Mouse (Mus musculus): ENCODE measurements around the gene Gtf3a. TPM values are rescaled to one million over a fixed set of nuclear protein-coding genes. Genes with fewer than 3 reads are reported as not detected.

Gene Gtf3a
- polyA plus RNA-seq (2014; fragmentation: Nextera tagmentation; extraction: Ambion mirVana) = 123 and 127 TPM in 2 replicates

DNA sequence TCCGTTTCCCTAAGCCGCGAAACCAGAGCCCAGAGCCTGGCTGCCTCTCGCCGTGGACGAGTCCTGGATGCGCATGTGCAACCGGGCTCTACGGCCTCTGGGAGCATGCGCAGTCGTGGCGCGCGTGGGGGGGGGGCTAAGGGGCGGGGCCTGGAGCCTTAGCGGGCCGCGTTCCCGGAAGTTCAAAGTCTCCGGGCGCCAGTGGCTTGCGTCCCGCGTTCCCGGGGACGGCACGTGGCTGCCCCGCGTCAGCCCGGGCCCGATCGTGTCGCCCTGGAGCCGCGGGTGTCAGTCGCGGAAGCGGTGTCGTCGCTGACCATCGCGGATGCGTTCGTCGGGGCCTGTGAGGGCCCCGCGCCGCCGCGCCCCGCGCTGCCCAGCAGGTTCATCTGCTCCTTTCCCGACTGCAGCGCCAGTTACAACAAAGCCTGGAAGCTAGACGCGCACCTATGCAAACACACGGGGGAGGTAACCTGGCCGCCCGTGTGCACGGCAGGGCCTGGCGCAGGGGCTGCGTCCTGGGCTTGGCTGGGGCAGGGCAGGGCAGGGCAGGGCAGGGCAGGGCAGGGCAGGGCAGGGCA lies at the start of gene Gtf3a:
Gene Gtf3a (plus strand): TSS at position 150 of the 581 bp plus-strand sequence.
- no peaks in the 10 kb centered on the region for H3K27me3 ChIP-seq (replicated peaks; ENCODE audit: control insufficient read depth, insufficient read depth, low read length)
- WGBS = under 1% methylated on average over 62 of the region's 62 CpGs
- peak; percentile 96 for DNase-seq (ENCODE audit: low spot score)

GRCm38 (mm10) chr5:146900331-146900730 lies 48.1 kb upstream of the Gtf3a start:
- Histone ChIP-seq H3K4me3 (ENCODE audit: low read depth, low read length) (no peak overlapping the region), H3K27me3 (replicated peaks; ENCODE audit: control insufficient read depth, insufficient read depth, low read length) (no peaks in the 10 kb centered on the region), H3K36me3 (ENCODE audit: control insufficient read depth, insufficient read depth, low read length) (no peaks in the 10 kb centered on the region), H3K4me2 (ENCODE audit: low read length) (no peak overlapping the region), H3K9me3 (ENCODE audit: control insufficient read depth, low read length) (no peaks in the 10 kb centered on the region), H3K9ac (ENCODE audit: low read length) (no peak overlapping the region), H3K27ac (ENCODE audit: low read depth) (no peak overlapping the region), H3K4me1 (replicated peaks; ENCODE audit: control insufficient read depth, insufficient read depth, low read length) (no peaks in the 10 kb centered on the region)
- DNase-seq (ENCODE audit: low spot score) (no peak), ATAC-seq (replicated peaks; ENCODE audit: low FRiP score, low TSS enrichment, low read depth) (no peak)
- WGBS = 38% methylated on average over 7 of the region's 7 CpGs

More for the DNA sequence above, at the start of gene Gtf3a:
- no peaks in the 10 kb centered on the region for H3K9me3 ChIP-seq (ENCODE audit: control insufficient read depth, low read length)
- H3K36me3 ChIP-seq (ENCODE audit: control insufficient read depth, insufficient read depth, low read length) = peaks cover 29% of the 10 kb centered on the region
- ATAC-seq (replicated peaks; ENCODE audit: low FRiP score, low TSS enrichment, low read depth) = peak; percentile 93
- H3K9ac ChIP-seq (ENCODE audit: low read length) = peak within 1 kb of the TSS; percentile 70
- H3K4me2 ChIP-seq (ENCODE audit: low read length) = peak within 1 kb of the TSS; percentile 86
- H3K27ac ChIP-seq (ENCODE audit: low read depth) = peak within 1 kb of the TSS; percentile 86
- H3K4me3 ChIP-seq (ENCODE audit: low read depth, low read length) = peak within 1 kb of the TSS; percentile 60
- H3K4me1 ChIP-seq (replicated peaks; ENCODE audit: control insufficient read depth, insufficient read depth, low read length) = peaks cover 11% of the 10 kb centered on the region

- no peaks in the 10 kb centered on the region for H3K27me3 ChIP-seq (replicated peaks; ENCODE audit: control insufficient read depth, insufficient read depth, low read length)
- ATAC-seq (replicated peaks; ENCODE audit: low FRiP score, low TSS enrichment, low read depth) = no peak
- no peak for DNase-seq (ENCODE audit: low spot score)
- H3K36me3 ChIP-seq (ENCODE audit: control insufficient read depth, insufficient read depth, low read length) = no peaks in the 10 kb centered on the region
- no peaks in the 10 kb centered on the region for H3K4me1 ChIP-seq (replicated peaks; ENCODE audit: control insufficient read depth, insufficient read depth, low read length)
- no peak overlapping the region for H3K9ac ChIP-seq (ENCODE audit: low read length)
- no peak overlapping the region for H3K4me2 ChIP-seq (ENCODE audit: low read length)
- WGBS = 82% methylated on average over 2 of the region's 2 CpGs
- no peaks in the 10 kb centered on the region for H3K9me3 ChIP-seq (ENCODE audit: control insufficient read depth, low read length)
- H3K4me3 ChIP-seq (ENCODE audit: low read depth, low read length) = no peak overlapping the region
- no peak overlapping the region for H3K27ac ChIP-seq (ENCODE audit: low read depth)
Observed at GRCm38 (mm10) chr5:146901501-146901900, 47.0 kb upstream of the Gtf3a start.

DNA sequence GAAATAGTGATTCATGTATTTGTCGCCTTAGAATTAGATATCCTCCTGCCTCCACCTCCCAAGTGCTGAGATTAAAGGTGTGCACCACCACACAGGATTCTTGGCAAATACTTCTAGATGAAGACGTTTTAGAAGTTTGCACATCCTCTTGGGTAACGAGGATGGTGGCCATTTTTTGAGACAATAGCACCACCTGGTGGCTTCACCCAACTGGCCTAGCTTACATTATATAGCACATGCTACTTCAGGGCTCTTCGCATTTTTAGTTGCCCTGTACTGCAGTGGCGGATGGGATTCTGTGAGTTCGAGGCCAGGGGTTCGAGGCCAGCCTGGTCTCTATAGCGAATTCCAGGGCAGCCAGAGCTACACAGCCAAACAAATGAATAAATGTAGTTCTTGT lies 44.1 kb upstream of the Gtf3a start:
- 31% methylated on average over 8 of the region's 8 CpGs for WGBS

DNA sequence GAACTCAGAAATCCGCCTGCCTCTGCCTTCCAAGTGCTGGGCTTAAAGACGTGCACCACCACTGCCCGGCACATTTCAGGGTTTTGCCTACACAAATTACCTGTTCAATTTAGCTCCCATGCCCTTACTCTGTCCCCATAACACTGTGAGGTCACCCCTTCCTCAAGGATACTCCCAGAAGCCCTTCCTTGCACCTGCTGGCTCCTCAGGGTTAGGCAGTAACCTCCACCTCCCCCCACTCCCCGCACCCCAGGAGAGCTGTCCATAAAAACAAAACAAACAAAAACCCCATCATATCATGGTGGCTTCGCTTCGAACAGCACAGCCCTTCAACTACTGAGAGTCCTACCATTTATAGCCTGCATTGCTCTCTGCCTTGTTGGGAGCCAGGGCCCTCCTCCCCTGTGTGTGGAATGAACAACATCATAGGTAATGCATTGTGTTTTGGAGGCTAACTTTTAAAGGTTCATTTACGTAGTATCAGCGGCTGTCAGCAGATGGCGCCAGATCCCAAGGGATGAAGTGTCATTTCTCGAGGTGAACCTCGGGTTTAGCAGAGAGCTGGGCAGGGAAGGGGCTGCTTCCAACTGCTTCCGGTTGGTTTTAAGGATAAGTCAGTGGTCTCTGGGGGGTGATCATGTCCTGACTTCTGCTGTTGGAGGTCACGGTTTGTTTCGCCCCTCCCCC lies 42.8 kb upstream of the Gtf3a start:
- Histone ChIP-seq H3K36me3 (ENCODE audit: control insufficient read depth, insufficient read depth, low read length) (no peaks in the 10 kb centered on the region), H3K4me1 (replicated peaks; ENCODE audit: control insufficient read depth, insufficient read depth, low read length) (no peaks in the 10 kb centered on the region; the same call in 1 of the 2 replicates), H3K4me2 (ENCODE audit: low read length) (no peak overlapping the region), H3K4me3 (ENCODE audit: low read depth, low read length) (no peak overlapping the region), H3K27me3 (replicated peaks; ENCODE audit: control insufficient read depth, insufficient read depth, low read length) (0 out of 2 replicates have a peak, but pooled peaks cover 3% of the 10 kb centered on the region), H3K9me3 (ENCODE audit: control insufficient read depth, low read length) (no peaks in the 10 kb centered on the region), H3K9ac (ENCODE audit: low read length) (no peak overlapping the region), H3K27ac (ENCODE audit: low read depth) (no peak overlapping the region)
- peak; percentile 68 for ATAC-seq (replicated peaks; ENCODE audit: low FRiP score, low TSS enrichment, low read depth)
- DNase-seq (ENCODE audit: low spot score) = peak; percentile 96
- WGBS = 23% methylated on average over 14 of the region's 14 CpGs

More for the DNA sequence above, 44.1 kb upstream of the Gtf3a start:
- Histone ChIP-seq H3K4me1 (replicated peaks; ENCODE audit: control insufficient read depth, insufficient read depth, low read length) (no peaks in the 10 kb centered on the region; the same call in 1 of the 2 replicates), H3K27ac (ENCODE audit: low read depth) (no peak overlapping the region), H3K36me3 (ENCODE audit: control insufficient read depth, insufficient read depth, low read length) (no peaks in the 10 kb centered on the region), H3K9me3 (ENCODE audit: control insufficient read depth, low read length) (no peaks in the 10 kb centered on the region), H3K4me2 (ENCODE audit: low read length) (no peak overlapping the region), H3K9ac (ENCODE audit: low read length) (no peak overlapping the region), H3K4me3 (ENCODE audit: low read depth, low read length) (no peak overlapping the region), H3K27me3 (replicated peaks; ENCODE audit: control insufficient read depth, insufficient read depth, low read length) (0 out of 2 replicates have a peak, but pooled peaks cover 3% of the 10 kb centered on the region)
- ATAC-seq (replicated peaks; ENCODE audit: low FRiP score, low TSS enrichment, low read depth) (peak; percentile 65), DNase-seq (ENCODE audit: low spot score) (peak; percentile 91)

GRCm38 (mm10) chr5:146907533-146907932 lies 40.9 kb upstream of the Gtf3a start:
- no peaks in the 10 kb centered on the region for H3K36me3 ChIP-seq (ENCODE audit: control insufficient read depth, insufficient read depth, low read length)
- H3K9ac ChIP-seq (ENCODE audit: low read length) = no peak overlapping the region
- H3K4me3 ChIP-seq (ENCODE audit: low read depth, low read length) = no peak overlapping the region
- no peak overlapping the region for H3K27ac ChIP-seq (ENCODE audit: low read depth)
- DNase-seq (ENCODE audit: low spot score) = no peak
- H3K4me1 ChIP-seq (replicated peaks; ENCODE audit: control insufficient read depth, insufficient read depth, low read length) = peaks cover 5% of the 10 kb centered on the region; the same call in 1 of the 2 replicates
- ATAC-seq (replicated peaks; ENCODE audit: low FRiP score, low TSS enrichment, low read depth) = no peak
- H3K27me3 ChIP-seq (replicated peaks; ENCODE audit: control insufficient read depth, insufficient read depth, low read length) = 0 out of 2 replicates have a peak, but pooled peaks cover 3% of the 10 kb centered on the region
- H3K4me2 ChIP-seq (ENCODE audit: low read length) = no peak overlapping the region
- 42% methylated on average over 5 of the region's 5 CpGs for WGBS
- no peaks in the 10 kb centered on the region for H3K9me3 ChIP-seq (ENCODE audit: control insufficient read depth, low read length)

GRCm38 (mm10) chr5:146908629-146909028 lies 39.8 kb upstream of the Gtf3a start:
- no peak overlapping the region for H3K4me2 ChIP-seq (ENCODE audit: low read length)
- no peak for ATAC-seq (replicated peaks; ENCODE audit: low FRiP score, low TSS enrichment, low read depth)
- H3K9ac ChIP-seq (ENCODE audit: low read length) = no peak overlapping the region
- H3K4me3 ChIP-seq (ENCODE audit: low read depth, low read length) = no peak overlapping the region
- H3K27ac ChIP-seq (ENCODE audit: low read depth) = no peak overlapping the region
- H3K36me3 ChIP-seq (ENCODE audit: control insufficient read depth, insufficient read depth, low read length) = no peaks in the 10 kb centered on the region
- H3K27me3 ChIP-seq (replicated peaks; ENCODE audit: control insufficient read depth, insufficient read depth, low read length) = 0 out of 2 replicates have a peak, but pooled peaks cover 3% of the 10 kb centered on the region
- H3K9me3 ChIP-seq (ENCODE audit: control insufficient read depth, low read length) = no peaks in the 10 kb centered on the region
- H3K4me1 ChIP-seq (replicated peaks; ENCODE audit: control insufficient read depth, insufficient read depth, low read length) = peaks cover 5% of the 10 kb centered on the region; the same call in 1 of the 2 replicates
- DNase-seq (ENCODE audit: low spot score) = no peak
- 51% methylated on average over 11 of the region's 11 CpGs for WGBS

- no peak overlapping the region for H3K27ac ChIP-seq (ENCODE audit: low read depth)
- DNase-seq (ENCODE audit: low spot score) = no peak
- peaks cover 5% of the 10 kb centered on the region; the same call in 1 of the 2 replicates for H3K4me1 ChIP-seq (replicated peaks; ENCODE audit: control insufficient read depth, insufficient read depth, low read length)
- peak overlapping the region; percentile 20; the same call in 1 of the 2 replicates for H3K4me2 ChIP-seq (ENCODE audit: low read length)
- ATAC-seq (replicated peaks; ENCODE audit: low FRiP score, low TSS enrichment, low read depth) = no peak
- H3K9ac ChIP-seq (ENCODE audit: low read length) = no peak overlapping the region
- H3K9me3 ChIP-seq (ENCODE audit: control insufficient read depth, low read length) = no peaks in the 10 kb centered on the region
- 0 out of 2 replicates have a peak, but pooled peaks cover 3% of the 10 kb centered on the region for H3K27me3 ChIP-seq (replicated peaks; ENCODE audit: control insufficient read depth, insufficient read depth, low read length)
- no peak overlapping the region for H3K4me3 ChIP-seq (ENCODE audit: low read depth, low read length)
- H3K36me3 ChIP-seq (ENCODE audit: control insufficient read depth, insufficient read depth, low read length) = no peaks in the 10 kb centered on the region
- WGBS = 3% methylated on average over 9 of the region's 9 CpGs
Observed at GRCm38 (mm10) chr5:146912206-146912605, 36.3 kb upstream of the Gtf3a start.
